Mouse (Mus musculus): ENCODE results near the gene Kat6b.

Kat6b gene

GRCm38 (mm10) chr14:21673100-21673499 is 191.9 kb downstream of the Kat6b start:
- DNase-seq: no peak

- no peak for DNase-seq
Observed at GRCm38 (mm10) chr14:21674471-21674870, 193.2 kb downstream of the Kat6b start.

GRCm38 (mm10) chr14:21676223-21676622 is 195.0 kb downstream of the Kat6b start:
- DNase-seq: no peak

- DNase-seq: peak; percentile 55
Observed at GRCm38 (mm10) chr14:21678509-21679285, 197.5 kb downstream of the Kat6b start.

GRCm38 (mm10) chr14:21679631-21680201 is 198.5 kb downstream of the Kat6b start:
- DNase-seq: no peak

GRCm38 (mm10) chr14:21682681-21683129 is 201.5 kb downstream of the Kat6b start:
- peak; percentile 86 for DNase-seq

- DNase-seq: no peak
Observed at GRCm38 (mm10) chr14:21683834-21684233, 202.6 kb downstream of the Kat6b start.

- no peak for DNase-seq
Observed at GRCm38 (mm10) chr14:21685411-21686146, 204.3 kb downstream of the Kat6b start.

- no peak for DNase-seq
Observed at GRCm38 (mm10) chr14:21686376-21687279, 205.4 kb downstream of the Kat6b start.

GRCm38 (mm10) chr14:21691070-21691469 is 209.8 kb downstream of the Kat6b start:
- no peak for DNase-seq

GRCm38 (mm10) chr14:21695020-21695419 is 213.8 kb downstream of the Kat6b start:
- DNase-seq: no peak

GRCm38 (mm10) chr14:21696186-21696830 is 215.1 kb downstream of the Kat6b start:
- no peak for DNase-seq

- no peak for DNase-seq
Observed at GRCm38 (mm10) chr14:21702691-21703090, 221.5 kb downstream of the Kat6b start.

- no peak for DNase-seq
Observed at GRCm38 (mm10) chr14:21703255-21703654, 222.0 kb downstream of the Kat6b start.

- no peak for DNase-seq
Observed at GRCm38 (mm10) chr14:21705462-21705861, 224.2 kb downstream of the Kat6b start.

- DNase-seq: no peak
Observed at GRCm38 (mm10) chr14:21706759-21707571, 225.7 kb downstream of the Kat6b start.

GRCm38 (mm10) chr14:21709545-21709944 is 228.3 kb downstream of the Kat6b start:
- DNase-seq: no peak

GRCm38 (mm10) chr14:21711231-21711630 is 230.0 kb downstream of the Kat6b start:
- no peak for DNase-seq

GRCm38 (mm10) chr14:21714486-21714885 is 233.3 kb downstream of the Kat6b start, which contains the start of gene Dupd1:
TSS of gene Dupd1 (minus strand) at chr14:21714576.
- no peak for DNase-seq

- DNase-seq: no peak
Observed at GRCm38 (mm10) chr14:21719646-21720383, 238.6 kb downstream of the Kat6b start.
